Mouse (Mus musculus): ENCODE measurements around the gene 0610009B22Rik.

DNA sequence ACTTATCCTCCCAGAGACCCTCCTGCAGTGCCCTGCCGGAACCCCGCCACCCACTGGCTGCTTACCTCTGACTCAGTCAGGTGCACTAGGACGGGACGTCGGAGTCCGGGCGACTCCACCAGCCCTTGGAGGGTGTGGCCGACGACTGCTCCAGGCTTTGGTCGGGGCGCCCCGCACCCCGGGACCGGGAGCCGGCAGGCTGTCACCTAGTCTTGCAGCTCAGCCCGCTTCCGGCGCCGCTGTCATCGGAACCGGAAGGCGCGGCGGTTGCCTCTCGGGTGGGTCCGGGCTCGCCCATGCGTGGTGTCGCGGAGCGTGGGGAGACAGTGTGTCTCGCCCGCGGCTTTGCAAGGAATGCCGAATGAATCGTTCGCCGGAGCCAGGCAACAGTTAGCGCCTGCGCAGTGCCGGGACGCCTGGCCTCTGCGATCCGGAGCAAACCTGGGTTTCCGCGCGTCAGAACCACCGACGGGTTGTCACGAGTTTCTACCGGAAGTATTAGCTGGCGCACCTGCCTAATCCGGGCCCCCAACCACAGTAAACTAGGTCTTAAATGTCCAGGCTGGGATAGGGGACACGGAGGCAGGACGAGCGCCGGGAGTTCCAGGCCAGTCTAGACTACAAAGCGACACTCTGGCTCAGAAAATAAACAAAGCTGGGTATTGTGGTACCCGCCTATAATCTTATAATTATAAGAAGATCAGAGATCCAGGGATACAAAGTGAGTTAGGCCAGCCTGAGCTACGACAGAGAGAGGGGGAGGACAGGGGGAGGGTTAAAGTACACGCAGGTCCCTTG is 53.0 kb downstream of the 0610009B22Rik start, which contains the start of gene Rmnd5b:
- no peak for TF ChIP-seq CTCF (IDR thresholded peaks at IDR 0.05; ENCODE audit: borderline replicate concordance, insufficient read depth, low read length)
- peak; percentile 72 for TF ChIP-seq POLR2A (IDR thresholded peaks at IDR 0.05; ENCODE audit: low read depth, low read length)

Measured in embryonic fibroblast, embryonic 13.5 days (primary cell).